Mouse (Mus musculus) hindbrain, embryonic 10.5 days (tissue): ENCODE measurements around the gene Slc35f4. TPM values are rescaled to one million over a fixed set of nuclear protein-coding genes. Genes with fewer than 3 reads are reported as not detected.

Experiments
- DNase-seq: peaks from one replicate; pipeline ENCODE4 v3.0.0-alpha.2; 2017; ENCODE audit warnings: low spot score
- H3K27ac ChIP-seq: fragments of 300-500 bp; sonication (generic); 2 replicates; pipeline ENCODE4 v1.5.1; 2016; ENCODE audit warnings: mild to moderate bottlenecking, moderate library complexity
- H3K27me3 ChIP-seq: fragments of 300-500 bp; sonication (generic); 2 replicates; pipeline ENCODE4 v1.6.1; 2016; ENCODE audit warnings: mild to moderate bottlenecking; ENCODE audit not compliant: poor library complexity, insufficient read depth, severe bottlenecking
- H3K36me3 ChIP-seq: fragments of 300-500 bp; sonication (generic); 2 replicates; pipeline ENCODE4 v1.6.1; 2016; ENCODE audit warnings: mild to moderate bottlenecking, moderate library complexity
- H3K4me1 ChIP-seq: fragments of 300-500 bp; sonication (generic); replicated peaks from 2 replicates; pipeline ENCODE4 v1.6.1; 2016; ENCODE audit warnings: mild to moderate bottlenecking
- H3K4me3 ChIP-seq: fragments of 300-500 bp; sonication (generic); 2 replicates; pipeline ENCODE4 v1.5.1; 2016; ENCODE audit warnings: mild to moderate bottlenecking, moderate library complexity
- H3K9me3 ChIP-seq: fragments of 300-500 bp; sonication (generic); 2 replicates; pipeline ENCODE4 v1.6.1; 2016; ENCODE audit warnings: mild to moderate bottlenecking, moderate library complexity
- WGBS: fragments of 180-500 bp; shearing (Covaris S2); methylation state at CpG from one replicate; pipeline ENCODE4 v1.1.7; 2016; 5-methylcytosine and 5-hydroxymethylcytosine counted together
- polyA plus RNA-seq: library from polyadenylated mRNA; unstranded; fragments of >200 nt; fragmentation: Nextera tagmentation; extraction: Ambion mirVana; gene quantifications from 2 replicates; pipeline ENCODE4 v1.2.1, GENCODE M21; 2016

The Slc35f4 gene
- polyA plus RNA-seq, 1 experiment from 2014 or later, result 0.39 TPM

- WGBS, result 76% methylated on average over 3 of the region's 3 CpGs
- no peaks in the 10 kb centered on the region for H3K27me3 ChIP-seq
- no peak for DNase-seq
- H3K4me1 ChIP-seq, result no peaks in the 10 kb centered on the region
- no peaks in the 10 kb centered on the region for H3K36me3 ChIP-seq
- no peaks in the 10 kb centered on the region for H3K9me3 ChIP-seq
- no peak overlapping the region for H3K27ac ChIP-seq
- no peak overlapping the region for H3K4me3 ChIP-seq
Observed at GRCm38 (mm10) chr14:49460799-49461198, 65.0 kb downstream of the Slc35f4 start.

DNA sequence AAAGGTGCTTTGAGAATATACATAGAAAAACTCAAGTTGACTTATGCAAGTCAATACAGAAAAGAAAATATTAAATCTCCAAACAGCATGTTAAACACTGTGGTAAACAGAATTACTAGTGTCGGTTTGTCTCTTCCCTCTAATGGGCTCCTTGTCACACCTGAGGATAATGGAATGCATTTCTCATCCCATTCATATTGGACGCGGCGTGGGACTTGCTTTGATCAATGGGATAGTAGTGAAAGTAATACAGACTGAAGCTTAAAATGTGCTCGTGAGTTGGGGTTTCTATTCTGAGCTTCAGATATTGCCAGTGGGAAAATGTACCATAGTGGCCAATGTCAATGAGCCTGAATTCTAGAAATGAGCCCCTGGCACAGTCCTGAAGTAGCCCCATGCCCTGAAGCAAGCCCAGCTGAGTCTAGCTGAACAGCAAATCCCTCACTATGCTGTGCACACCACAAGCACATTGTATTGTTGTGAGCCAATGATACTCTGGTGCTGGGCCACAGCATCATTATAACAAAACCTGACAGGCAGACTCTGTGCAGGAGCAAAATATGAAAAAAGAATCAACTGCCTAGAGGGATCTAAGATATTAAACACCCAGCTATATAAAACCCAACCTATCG, 71.4 kb downstream of the Slc35f4 start:
- no peak for DNase-seq
- 87% methylated on average over 6 of the region's 6 CpGs for WGBS

DNA sequence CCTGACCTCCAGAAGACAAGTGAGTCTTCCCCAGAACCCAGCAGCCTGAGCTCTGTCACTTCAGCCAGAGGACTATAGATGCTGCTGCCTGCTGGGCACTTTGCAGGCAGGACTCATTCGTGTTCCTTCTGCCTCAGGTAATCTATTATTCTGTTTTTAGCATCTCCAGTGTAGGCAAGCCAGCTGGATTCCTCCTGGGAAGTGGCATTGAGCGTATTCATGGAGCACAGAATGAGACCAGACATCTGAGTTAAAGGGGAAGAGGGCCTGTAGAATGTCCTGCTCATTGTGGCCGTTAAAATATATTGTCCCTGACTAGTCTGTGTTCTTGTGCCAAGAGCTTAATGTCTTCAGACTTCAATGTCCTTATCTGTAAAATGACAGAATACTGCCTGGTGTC, 72.1 kb downstream of the Slc35f4 start:
- no peak overlapping the region for H3K27ac ChIP-seq
- WGBS, result 43% methylated on average over 3 of the region's 3 CpGs
- no peak overlapping the region for H3K4me3 ChIP-seq
- H3K27me3 ChIP-seq, result no peaks in the 10 kb centered on the region
- H3K36me3 ChIP-seq, result no peaks in the 10 kb centered on the region
- H3K9me3 ChIP-seq, result no peaks in the 10 kb centered on the region
- no peak for DNase-seq
- no peaks in the 10 kb centered on the region for H3K4me1 ChIP-seq

More for the DNA sequence above, 71.4 kb downstream of the Slc35f4 start:
- Histone ChIP-seq H3K9me3 (no peaks in the 10 kb centered on the region), H3K4me3 (no peak overlapping the region), H3K27ac (no peak overlapping the region), H3K36me3 (no peaks in the 10 kb centered on the region), H3K4me1 (no peaks in the 10 kb centered on the region), H3K27me3 (no peaks in the 10 kb centered on the region)

- peaks cover 7% of the 10 kb centered on the region; the same call in 1 of the 2 replicates for H3K4me1 ChIP-seq
- DNase-seq, result no peak
- H3K36me3 ChIP-seq, result no peaks in the 10 kb centered on the region
- no peaks in the 10 kb centered on the region for H3K9me3 ChIP-seq
- H3K27ac ChIP-seq, result no peak overlapping the region
- H3K27me3 ChIP-seq, result no peaks in the 10 kb centered on the region
- 16% methylated on average over 7 of the region's 7 CpGs for WGBS
- H3K4me3 ChIP-seq, result no peak overlapping the region
Observed at GRCm38 (mm10) chr14:49447669-49448068, 78.2 kb downstream of the Slc35f4 start.

DNA sequence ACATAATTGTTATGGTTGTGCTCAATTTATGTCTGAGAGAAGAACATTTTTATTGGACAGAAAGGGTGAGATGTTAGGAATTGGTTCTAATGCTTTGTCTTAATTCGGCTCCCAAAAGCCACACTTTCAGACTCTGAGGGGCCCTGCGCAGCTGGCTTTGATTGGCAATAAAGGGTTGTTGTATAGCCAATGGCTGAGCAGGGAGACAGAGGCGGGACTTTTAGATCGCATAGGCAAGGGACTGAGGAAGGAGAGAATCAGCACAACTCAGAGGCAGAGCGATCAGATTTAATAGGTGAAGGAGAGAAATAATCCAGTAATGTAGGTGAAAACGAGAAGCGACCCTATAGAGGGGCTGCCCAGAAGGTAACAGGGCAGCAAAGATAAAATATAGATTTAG, 79.4 kb downstream of the Slc35f4 start:
- peaks cover 7% of the 10 kb centered on the region; the same call in 1 of the 2 replicates for H3K4me1 ChIP-seq
- H3K27ac ChIP-seq, result no peak overlapping the region
- H3K36me3 ChIP-seq, result no peaks in the 10 kb centered on the region
- no peak for DNase-seq
- H3K27me3 ChIP-seq, result no peaks in the 10 kb centered on the region
- no peaks in the 10 kb centered on the region for H3K9me3 ChIP-seq
- 38% methylated on average over 7 of the region's 7 CpGs for WGBS
- no peak overlapping the region for H3K4me3 ChIP-seq

DNA sequence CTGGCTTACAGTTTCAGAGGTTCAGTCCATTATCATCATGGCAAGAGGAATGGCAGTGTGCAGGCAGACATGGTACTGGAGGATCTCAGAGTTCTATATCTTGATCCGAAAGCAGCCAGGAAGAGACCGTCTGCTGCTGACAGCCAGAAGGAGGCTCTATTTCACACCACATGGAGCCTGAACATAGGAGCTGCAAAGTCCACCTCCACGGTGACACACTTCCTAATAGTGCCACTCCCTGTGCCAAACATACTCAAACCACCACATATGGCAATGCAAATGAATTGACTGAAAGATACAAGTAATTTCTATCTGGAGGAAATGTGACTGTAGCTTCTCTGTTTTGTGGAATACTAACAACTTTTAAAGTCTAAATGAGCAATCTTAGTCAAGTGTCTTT, 89.0 kb downstream of the Slc35f4 start:
- WGBS, result 88% methylated on average over 3 of the region's 3 CpGs
- no peak for DNase-seq
- Histone ChIP-seq H3K36me3 (no peaks in the 10 kb centered on the region), H3K4me3 (no peak overlapping the region), H3K27ac (no peak overlapping the region), H3K27me3 (no peaks in the 10 kb centered on the region), H3K9me3 (no peaks in the 10 kb centered on the region), H3K4me1 (no peaks in the 10 kb centered on the region)

- Histone ChIP-seq H3K27me3 (no peaks in the 10 kb centered on the region), H3K4me3 (no peak overlapping the region), H3K27ac (no peak overlapping the region), H3K36me3 (no peaks in the 10 kb centered on the region), H3K4me1 (no peaks in the 10 kb centered on the region), H3K9me3 (no peaks in the 10 kb centered on the region)
- no peak for DNase-seq
- 75% methylated on average over 5 of the region's 5 CpGs for WGBS
Observed at GRCm38 (mm10) chr14:49431821-49432220, 94.0 kb downstream of the Slc35f4 start.

DNA sequence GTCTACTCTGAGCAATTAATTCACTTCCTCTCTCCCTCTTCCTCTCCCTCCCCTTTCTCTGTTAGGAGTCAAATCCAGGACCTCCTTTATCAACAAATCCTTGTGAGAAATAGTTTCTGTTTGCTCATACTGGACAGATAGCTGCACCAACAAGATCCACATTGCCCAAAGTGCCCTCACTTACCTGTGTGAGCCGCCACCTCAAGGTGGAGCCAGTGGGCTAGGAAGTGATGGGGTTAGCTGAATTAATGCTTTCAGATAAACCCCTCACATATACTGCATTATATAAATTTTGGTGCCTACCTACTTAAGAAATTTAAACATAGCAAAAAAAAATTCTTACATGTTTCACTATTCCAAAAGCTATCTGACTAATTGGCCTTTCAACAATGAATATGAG, 133.4 kb downstream of the Slc35f4 start:
- H3K27ac ChIP-seq, result no peak overlapping the region

DNA sequence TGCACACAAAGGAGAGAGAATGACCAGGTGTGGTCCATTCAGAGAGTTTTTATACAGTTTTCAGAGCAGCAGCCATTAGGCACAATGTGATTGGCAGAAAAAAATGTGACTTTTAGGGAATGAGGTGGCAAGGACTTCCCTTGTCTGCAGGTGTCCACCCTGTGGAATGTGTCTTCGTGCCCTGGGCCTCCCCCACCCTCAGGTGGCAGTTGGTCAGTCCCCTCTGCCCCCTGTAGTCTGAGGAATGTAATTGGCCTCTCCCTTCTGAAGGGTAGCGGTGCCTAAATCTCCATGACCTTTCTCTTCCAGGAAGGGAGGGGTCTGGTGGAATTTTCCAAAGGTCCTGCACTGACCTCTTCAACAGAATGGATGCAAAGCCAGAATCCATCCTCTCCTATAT, 163.7 kb downstream of the Slc35f4 start:
- no peaks in the 10 kb centered on the region for H3K4me1 ChIP-seq
- H3K27ac ChIP-seq, result no peak overlapping the region
- DNase-seq, result no peak
- no peaks in the 10 kb centered on the region; the same call in 1 of the 2 replicates for H3K9me3 ChIP-seq
- H3K4me3 ChIP-seq, result no peak overlapping the region
- no peaks in the 10 kb centered on the region for H3K36me3 ChIP-seq
- 67% methylated on average over 2 of the region's 2 CpGs for WGBS
- H3K27me3 ChIP-seq, result no peaks in the 10 kb centered on the region

More for the DNA sequence above, 133.4 kb downstream of the Slc35f4 start:
- H3K27me3 ChIP-seq, result no peaks in the 10 kb centered on the region
- H3K4me1 ChIP-seq, result no peaks in the 10 kb centered on the region
- no peaks in the 10 kb centered on the region for H3K9me3 ChIP-seq
- H3K4me3 ChIP-seq, result no peak overlapping the region
- no peaks in the 10 kb centered on the region for H3K36me3 ChIP-seq
- 25% methylated on average over 1 of the region's 1 CpGs for WGBS
- no peak for DNase-seq

GRCm38 (mm10) chr14:49355561-49355960, 170.3 kb downstream of the Slc35f4 start:
- no peaks in the 10 kb centered on the region for H3K27me3 ChIP-seq
- H3K4me1 ChIP-seq, result no peaks in the 10 kb centered on the region
- H3K4me3 ChIP-seq, result no peak overlapping the region
- no peaks in the 10 kb centered on the region for H3K36me3 ChIP-seq
- H3K27ac ChIP-seq, result no peak overlapping the region
- no peak for DNase-seq
- no peaks in the 10 kb centered on the region for H3K9me3 ChIP-seq

DNA sequence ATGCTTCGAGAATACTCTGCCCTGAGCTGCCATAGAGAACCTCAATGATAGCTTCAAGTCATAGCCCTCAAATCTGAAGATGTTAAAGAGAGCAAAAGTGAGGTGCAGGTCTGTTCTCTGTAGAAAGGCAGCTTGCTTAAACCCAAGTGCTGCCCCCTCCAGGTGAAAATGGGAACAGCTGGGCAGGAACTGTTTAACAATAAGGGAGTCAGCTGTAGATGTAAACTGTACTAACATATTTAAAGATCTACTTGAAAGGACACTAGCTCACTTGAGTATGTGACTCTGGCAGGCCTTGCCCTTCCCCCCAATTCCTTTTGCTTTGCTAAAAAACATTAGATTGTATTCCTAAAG, 177.0 kb downstream of the Slc35f4 start:
- no peaks in the 10 kb centered on the region for H3K4me1 ChIP-seq
- no peaks in the 10 kb centered on the region for H3K27me3 ChIP-seq
- DNase-seq, result peak; percentile 49
- H3K36me3 ChIP-seq, result no peaks in the 10 kb centered on the region
- H3K9me3 ChIP-seq, result no peaks in the 10 kb centered on the region
- no peak overlapping the region for H3K4me3 ChIP-seq
- no peak overlapping the region for H3K27ac ChIP-seq
- WGBS, result 62% methylated on average over 1 of the region's 1 CpGs

GRCm38 (mm10) chr14:49348164-49348896, 177.5 kb downstream of the Slc35f4 start:
- DNase-seq, result no peak
- H3K27ac ChIP-seq, result no peak overlapping the region
- no peaks in the 10 kb centered on the region for H3K9me3 ChIP-seq
- H3K36me3 ChIP-seq, result no peaks in the 10 kb centered on the region
- H3K27me3 ChIP-seq, result no peaks in the 10 kb centered on the region
- no peaks in the 10 kb centered on the region for H3K4me1 ChIP-seq
- WGBS, result 75% methylated on average over 7 of the region's 7 CpGs
- no peak overlapping the region for H3K4me3 ChIP-seq

GRCm38 (mm10) chr14:49345835-49346234, 180.0 kb downstream of the Slc35f4 start:
- no peaks in the 10 kb centered on the region for H3K9me3 ChIP-seq
- H3K36me3 ChIP-seq, result no peaks in the 10 kb centered on the region
- no peaks in the 10 kb centered on the region for H3K4me1 ChIP-seq
- H3K27ac ChIP-seq, result no peak overlapping the region
- no peaks in the 10 kb centered on the region for H3K27me3 ChIP-seq
- 86% methylated on average over 2 of the region's 2 CpGs for WGBS
- no peak for DNase-seq
- H3K4me3 ChIP-seq, result no peak overlapping the region
